Mouse (Mus musculus) liver, embryonic 16.5 days (tissue): ENCODE measurements at regions not wholly inside any gene's neighbourhood (a gene's known extent, or its start where the extent isn't known, plus 50 kb on each side); places are given as distances from the start of the nearest gene placed in this dataset.

Source experiments
- ATAC-seq: fragments of 200-750 bp; cut with Nextera tagmentation; 2 replicates; pipeline ENCODE4 v1.8.0; 2017; ENCODE audit warnings: low read depth, mild to moderate bottlenecking, moderate number of reproducible peaks, moderate library complexity
- H3K27ac ChIP-seq: fragments of 300-500 bp; sonication (generic); 2 replicates; pipeline ENCODE4 v1.5.1; 2014; ENCODE audit warnings: mild to moderate bottlenecking, low read length
- H3K27me3 ChIP-seq: fragments of 300-500 bp; sonication (generic); 2 replicates; pipeline ENCODE4 v1.6.1; 2014; ENCODE audit warnings: low read depth, low read length, mixed read lengths; ENCODE audit not compliant: control insufficient read depth, insufficient read depth
- H3K36me3 ChIP-seq: fragments of 300-500 bp; sonication (generic); 2 replicates; pipeline ENCODE4 v1.6.1; 2014; ENCODE audit warnings: mild to moderate bottlenecking; ENCODE audit not compliant: control insufficient read depth, insufficient read depth
- H3K4me1 ChIP-seq: fragments of 300-500 bp; sonication (generic); 2 replicates; pipeline ENCODE4 v1.6.1; 2014; ENCODE audit warnings: low read depth, low read length, mixed read lengths; ENCODE audit not compliant: control insufficient read depth
- H3K4me2 ChIP-seq: fragments of 300-500 bp; sonication (generic); 2 replicates; pipeline ENCODE4 v1.6.1; 2014; ENCODE audit warnings: low read depth, low read length, mixed read lengths
- H3K4me3 ChIP-seq: fragments of 300-500 bp; sonication (generic); 2 replicates; pipeline ENCODE4 v1.5.1; 2014; ENCODE audit warnings: low read depth, mild to moderate bottlenecking, low read length
- H3K9ac ChIP-seq: fragments of 300-500 bp; sonication (generic); 2 replicates; pipeline ENCODE4 v1.6.1; 2014; ENCODE audit warnings: low read depth, low read length
- H3K9me3 ChIP-seq: fragments of 300-500 bp; sonication (generic); replicated peaks from 2 replicates; pipeline ENCODE4 v1.6.1; 2016; ENCODE audit warnings: low read length; ENCODE audit not compliant: control insufficient read depth
- WGBS: fragments of 180-500 bp; shearing (Covaris S2); extraction: QIAGEN DNeasy Blood & Tissue Kit; methylation state at CpG from one replicate; pipeline ENCODE4 v1.1.7; 2014; ENCODE audit not compliant: insufficient replicate concordance; 5-methylcytosine and 5-hydroxymethylcytosine counted together

- no peak for ATAC-seq
- WGBS = 79% methylated on average over 21 of the region's 21 CpGs
Measured at GRCm38 (mm10) chr13:107743464-107744218, 300.6 kb upstream of the Smim15 start.

DNA sequence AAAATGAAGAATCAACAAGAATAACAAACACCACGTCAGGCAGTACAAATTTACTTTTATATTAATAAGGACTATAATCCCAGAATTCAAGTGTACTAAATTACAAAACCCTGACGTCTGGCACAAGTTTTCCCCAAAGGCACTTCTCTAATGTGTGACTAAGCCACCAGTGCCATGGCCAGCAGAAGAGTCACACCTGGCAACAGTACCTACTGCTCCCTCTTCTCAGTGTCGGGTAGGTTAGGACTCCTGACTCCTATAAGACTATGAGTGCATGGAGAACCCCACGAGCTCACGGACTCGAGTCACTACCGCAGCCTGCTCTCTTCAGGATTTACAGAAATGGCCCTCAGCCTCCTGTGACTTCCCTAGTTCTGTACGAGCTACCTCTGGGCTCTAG is 307.7 kb upstream of the Smim15 start:
- Histone ChIP-seq H3K4me1 (no peaks in the 10 kb centered on the region), H3K4me3 (no peak overlapping the region), H3K9me3 (no peaks in the 10 kb centered on the region), H3K27ac (no peak overlapping the region), H3K36me3 (no peaks in the 10 kb centered on the region), H3K4me2 (no peak overlapping the region), H3K27me3 (no peaks in the 10 kb centered on the region), H3K9ac (no peak overlapping the region)
- no peak for ATAC-seq
- 67% methylated on average over 8 of the region's 8 CpGs for WGBS

More at GRCm38 (mm10) chr13:107743464-107744218, 300.6 kb upstream of the Smim15 start:
- Histone ChIP-seq H3K4me3 (no peak overlapping the region), H3K36me3 (no peaks in the 10 kb centered on the region), H3K27ac (no peak overlapping the region), H3K9ac (no peak overlapping the region), H3K9me3 (no peaks in the 10 kb centered on the region), H3K4me2 (no peak overlapping the region), H3K27me3 (no peaks in the 10 kb centered on the region), H3K4me1 (no peaks in the 10 kb centered on the region)

DNA sequence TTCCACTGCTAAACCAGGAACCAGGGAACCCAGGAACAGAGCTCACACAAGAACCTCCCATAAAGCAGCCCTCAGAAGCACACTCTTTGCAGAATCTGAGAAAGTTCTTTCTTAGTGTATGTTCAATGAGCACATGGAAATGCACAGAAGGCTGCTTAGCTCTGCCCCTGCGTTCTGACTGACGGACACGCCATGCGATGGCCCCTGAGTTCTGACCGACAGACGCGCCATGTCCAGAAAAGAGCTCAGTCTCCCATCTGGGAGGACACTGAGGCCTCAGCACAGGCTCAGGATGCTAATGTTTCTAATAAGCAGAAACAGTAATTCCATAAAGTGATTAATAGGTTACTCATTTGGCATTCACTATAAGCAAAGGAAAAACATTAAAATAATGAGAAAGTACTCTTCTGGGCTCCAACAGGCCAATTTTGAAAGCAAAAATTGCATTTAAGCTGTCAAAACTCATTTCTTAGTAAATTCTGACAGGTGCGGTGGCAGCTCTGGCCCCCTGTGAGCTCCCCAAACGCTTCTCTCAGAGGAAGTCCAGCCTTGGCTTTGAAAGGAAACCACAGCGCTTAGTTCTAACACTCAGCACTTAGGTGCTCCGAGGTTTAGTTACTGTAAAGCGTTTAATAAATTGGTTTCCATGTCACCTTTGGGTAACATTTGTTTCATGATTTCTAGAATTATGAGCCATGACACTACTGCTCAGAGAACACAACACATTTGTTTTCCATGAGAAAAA is 309.9 kb upstream of the Smim15 start:
- Histone ChIP-seq H3K4me2 (no peak overlapping the region), H3K27me3 (no peaks in the 10 kb centered on the region), H3K27ac (no peak overlapping the region), H3K4me3 (no peak overlapping the region), H3K36me3 (no peaks in the 10 kb centered on the region), H3K9me3 (no peaks in the 10 kb centered on the region), H3K4me1 (no peaks in the 10 kb centered on the region), H3K9ac (no peak overlapping the region)
- ATAC-seq = no peak
- WGBS = 62% methylated on average over 12 of the region's 12 CpGs

DNA sequence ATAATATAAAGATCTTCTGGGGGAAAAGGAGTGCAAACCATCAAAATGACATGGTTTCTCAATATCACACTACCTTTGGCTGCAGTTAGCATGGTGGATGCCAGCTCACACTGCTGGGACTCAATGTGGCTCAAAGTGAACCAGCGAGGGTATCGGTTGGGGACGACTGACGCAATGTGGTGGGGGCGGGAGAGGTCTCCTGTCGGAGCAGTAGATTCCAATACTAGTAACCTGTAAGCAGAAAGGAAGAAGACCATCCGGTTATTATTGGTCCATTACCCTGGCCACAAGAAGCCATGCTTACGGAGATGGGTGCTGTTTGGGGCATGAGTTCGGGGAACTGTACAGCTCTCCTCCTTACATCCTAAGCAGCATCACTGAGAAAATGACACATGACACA is 313.3 kb upstream of the Smim15 start:
- Histone ChIP-seq H3K9me3 (no peaks in the 10 kb centered on the region), H3K9ac (no peak overlapping the region), H3K4me3 (no peak overlapping the region), H3K36me3 (no peaks in the 10 kb centered on the region), H3K27ac (no peak overlapping the region), H3K4me2 (no peak overlapping the region), H3K4me1 (no peaks in the 10 kb centered on the region), H3K27me3 (no peaks in the 10 kb centered on the region)
- no peak for ATAC-seq
- 79% methylated on average over 9 of the region's 9 CpGs for WGBS

DNA sequence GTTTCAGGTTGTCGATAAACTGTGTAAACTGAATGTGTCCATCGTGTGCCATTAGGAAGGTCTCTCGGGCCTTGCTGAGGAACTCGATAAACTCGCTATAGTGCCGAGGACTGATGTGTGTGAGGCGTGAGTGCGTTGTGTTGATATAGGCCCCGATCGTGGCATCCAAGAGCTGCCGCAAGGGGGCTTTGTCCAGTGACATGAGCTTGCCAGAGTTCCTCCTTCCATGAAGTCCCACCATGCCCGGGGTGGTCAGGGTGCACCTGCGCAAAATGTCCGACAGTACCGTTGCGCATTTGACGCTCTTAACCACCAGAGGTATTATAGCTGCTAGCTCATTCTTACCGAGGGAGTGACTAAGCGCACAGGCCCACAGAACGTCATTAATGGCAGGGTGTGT is 317.8 kb upstream of the Smim15 start:
- no peak overlapping the region for H3K27ac ChIP-seq
- H3K4me2 ChIP-seq = no peak overlapping the region
- H3K4me1 ChIP-seq = no peaks in the 10 kb centered on the region
- H3K36me3 ChIP-seq = no peaks in the 10 kb centered on the region
- no peak for ATAC-seq
- H3K9ac ChIP-seq = no peak overlapping the region
- H3K27me3 ChIP-seq = no peaks in the 10 kb centered on the region
- H3K9me3 ChIP-seq = no peaks in the 10 kb centered on the region
- 87% methylated on average over 20 of the region's 20 CpGs for WGBS
- no peak overlapping the region for H3K4me3 ChIP-seq

DNA sequence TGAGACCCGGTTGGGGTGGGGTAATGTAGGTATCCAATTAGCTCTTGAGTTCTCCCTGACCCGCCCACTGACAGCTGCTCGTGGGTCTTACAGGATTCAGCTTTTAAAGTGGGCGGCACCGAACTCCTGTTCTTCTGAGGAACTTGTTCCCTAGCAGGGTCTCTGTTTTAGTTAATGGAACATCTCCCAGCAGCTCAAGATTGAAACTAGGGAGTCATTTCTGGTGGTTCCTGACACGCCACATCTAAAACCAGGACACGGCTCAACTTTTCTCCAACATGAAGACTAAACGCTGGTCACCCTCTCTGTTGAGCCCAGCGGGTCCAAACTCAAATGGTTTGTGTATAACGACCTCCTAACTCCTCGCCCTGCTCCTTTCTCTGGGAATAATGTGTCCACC is 322.3 kb upstream of the Smim15 start:
- H3K4me2 ChIP-seq = no peak overlapping the region
- no peaks in the 10 kb centered on the region for H3K36me3 ChIP-seq
- no peaks in the 10 kb centered on the region for H3K9me3 ChIP-seq
- no peak overlapping the region for H3K4me3 ChIP-seq
- H3K27ac ChIP-seq = no peak overlapping the region
- no peaks in the 10 kb centered on the region for H3K27me3 ChIP-seq
- no peaks in the 10 kb centered on the region for H3K4me1 ChIP-seq
- H3K9ac ChIP-seq = no peak overlapping the region
- ATAC-seq = no peak
- 69% methylated on average over 11 of the region's 11 CpGs for WGBS

DNA sequence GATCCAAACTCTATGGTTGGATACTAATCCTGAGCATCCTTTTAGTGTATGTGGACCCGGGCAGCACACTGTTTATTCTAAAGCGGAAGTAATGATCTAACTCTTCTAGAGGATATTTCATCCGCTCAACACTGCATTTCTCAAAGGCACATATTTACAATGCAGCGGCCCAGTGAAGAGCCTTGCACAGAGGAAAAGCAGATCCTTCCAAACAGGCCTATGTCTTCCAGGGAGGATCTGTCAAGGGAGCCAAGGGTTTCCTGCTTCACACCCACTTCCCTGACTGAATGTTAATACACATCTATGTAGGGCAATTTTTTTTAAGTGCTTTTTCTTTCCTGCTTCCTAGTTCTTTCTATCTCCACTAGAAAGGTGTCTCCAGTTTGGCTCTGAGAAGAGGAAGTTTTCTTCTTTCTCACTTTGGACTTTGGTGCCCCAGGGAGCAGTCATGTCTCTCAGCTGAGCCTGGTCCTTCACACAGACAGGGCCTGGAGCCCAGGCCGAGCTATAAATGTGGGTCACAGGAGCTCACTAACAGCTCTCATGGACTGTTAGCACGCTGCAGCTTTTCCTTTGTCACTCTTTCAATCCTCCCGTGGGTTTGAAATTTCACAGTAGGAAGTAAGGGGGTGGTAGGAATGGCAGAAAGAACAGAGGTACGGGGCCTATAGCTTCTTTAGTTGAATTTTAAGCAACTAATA is 323.2 kb upstream of the Smim15 start:
- Histone ChIP-seq H3K4me1 (no peaks in the 10 kb centered on the region), H3K4me2 (no peak overlapping the region), H3K27me3 (no peaks in the 10 kb centered on the region), H3K36me3 (no peaks in the 10 kb centered on the region), H3K4me3 (no peak overlapping the region), H3K27ac (no peak overlapping the region), H3K9me3 (no peaks in the 10 kb centered on the region), H3K9ac (no peak overlapping the region)
- ATAC-seq = no peak
- WGBS = 62% methylated on average over 8 of the region's 8 CpGs

GRCm38 (mm10) chr13:107718973-107719620 is 325.1 kb upstream of the Smim15 start:
- Histone ChIP-seq H3K4me1 (no peaks in the 10 kb centered on the region), H3K9ac (no peak overlapping the region), H3K4me3 (no peak overlapping the region), H3K27me3 (no peaks in the 10 kb centered on the region), H3K9me3 (no peaks in the 10 kb centered on the region), H3K27ac (no peak overlapping the region), H3K4me2 (no peak overlapping the region), H3K36me3 (no peaks in the 10 kb centered on the region)
- ATAC-seq = no peak
- WGBS = 53% methylated on average over 14 of the region's 14 CpGs
